Mouse (Mus musculus): Measurements from ENCODE around the gene Pnn.
A peak's percentile ranks its signal among the peaks of the same experiment; 100 is the strongest.
"Not testable (repeated sequence)": the region's sequence is repeated elsewhere in the genome, so short reads cannot be mapped to it uniquely, and the experiment has no call there.

The Pnn gene

DNA sequence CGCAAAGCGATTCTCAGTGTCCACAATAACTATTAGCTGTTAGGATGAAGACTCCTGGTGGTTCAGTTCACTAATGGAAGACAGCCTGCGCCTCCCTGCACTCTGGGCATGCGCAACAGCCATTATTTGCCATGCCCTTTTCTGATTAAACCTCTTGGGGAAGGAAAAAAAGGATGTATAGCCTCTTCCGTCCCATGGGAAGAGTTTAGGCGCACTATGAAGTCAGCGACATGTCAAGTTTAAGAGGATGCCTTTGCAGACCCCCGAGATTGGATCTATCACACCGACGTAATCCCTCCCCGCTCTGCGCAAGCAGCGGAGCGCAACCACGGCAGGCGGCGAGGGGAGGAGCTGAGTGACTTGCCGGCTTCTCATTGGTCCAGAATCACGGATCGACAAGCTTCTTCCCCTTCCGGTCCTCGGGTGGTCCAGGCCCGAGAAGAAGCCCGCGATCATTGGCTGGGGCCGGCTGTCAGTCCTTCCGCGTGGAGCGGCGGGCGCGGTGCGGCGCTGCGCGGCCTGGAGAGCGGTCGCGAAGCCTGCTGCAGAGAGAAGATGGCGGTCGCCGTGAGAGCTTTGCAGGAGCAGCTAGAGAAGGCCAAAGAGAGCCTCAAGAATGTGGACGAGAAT, at the start of gene Pnn:
Gene Pnn, plus strand, starts transcription at position 437 of the 630 bp plus-strand sequence.
- peak; percentile 96 for DNase-seq

DNA sequence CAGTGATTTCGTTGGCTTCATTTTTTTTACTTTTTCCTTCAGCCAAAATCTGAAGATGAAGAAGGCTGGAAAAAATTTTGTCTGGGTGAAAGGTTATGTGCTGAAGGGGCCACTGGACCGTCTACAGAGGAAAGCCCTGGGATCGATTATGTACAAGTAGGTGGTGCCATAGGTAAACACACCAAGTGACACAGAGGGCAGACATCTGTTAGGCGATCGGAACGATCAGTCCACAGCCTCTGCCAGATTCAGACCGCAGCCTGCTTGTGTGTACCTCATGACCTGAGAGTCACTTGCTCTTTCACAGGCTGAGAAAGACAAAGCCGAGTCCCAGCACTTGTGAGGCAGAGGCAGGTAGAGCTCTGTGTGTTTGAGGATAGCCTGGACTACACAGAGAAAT, 48.7 kb upstream of the Pnn start:
- no peak for DNase-seq

DNA sequence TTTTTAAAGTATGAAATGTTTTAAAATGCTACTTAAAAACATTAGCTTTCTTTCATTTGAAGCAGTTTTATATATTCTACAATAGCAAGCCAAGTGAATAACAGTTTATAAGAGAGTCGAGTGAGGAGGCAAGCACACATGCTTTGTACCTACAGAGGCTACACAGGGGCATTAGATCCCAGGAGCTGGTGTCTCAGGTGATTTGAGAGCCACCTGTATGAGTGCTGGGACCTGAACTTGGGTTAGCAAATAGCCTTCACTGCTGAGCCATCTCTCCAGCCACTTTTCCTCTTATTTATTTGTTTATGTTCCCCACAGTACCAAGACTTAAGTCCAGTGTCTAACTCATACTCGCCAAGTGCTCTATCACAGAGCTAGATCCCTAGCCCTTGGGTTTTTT, 46.8 kb upstream of the Pnn start:
- DNase-seq = no peak

DNA sequence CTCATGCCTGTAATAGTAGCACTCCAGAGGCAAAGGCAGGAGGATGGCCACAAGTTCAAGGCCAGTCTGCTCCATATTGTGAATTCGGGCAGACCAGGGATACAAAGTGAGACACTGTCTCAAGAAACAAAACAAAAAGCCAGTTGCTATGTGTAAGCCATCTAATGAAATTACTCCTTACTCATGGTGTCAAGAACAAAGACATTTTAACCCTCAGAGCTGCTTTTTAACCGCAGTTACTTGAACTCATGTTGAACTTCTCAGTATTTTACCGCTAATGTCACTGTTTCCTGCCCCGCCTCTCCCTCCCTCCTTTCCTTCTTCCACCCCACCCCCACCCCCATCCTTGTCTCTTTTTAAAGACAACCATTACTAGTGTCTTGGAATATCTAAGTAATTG, 45.4 kb upstream of the Pnn start:
- DNase-seq = no peak

DNA sequence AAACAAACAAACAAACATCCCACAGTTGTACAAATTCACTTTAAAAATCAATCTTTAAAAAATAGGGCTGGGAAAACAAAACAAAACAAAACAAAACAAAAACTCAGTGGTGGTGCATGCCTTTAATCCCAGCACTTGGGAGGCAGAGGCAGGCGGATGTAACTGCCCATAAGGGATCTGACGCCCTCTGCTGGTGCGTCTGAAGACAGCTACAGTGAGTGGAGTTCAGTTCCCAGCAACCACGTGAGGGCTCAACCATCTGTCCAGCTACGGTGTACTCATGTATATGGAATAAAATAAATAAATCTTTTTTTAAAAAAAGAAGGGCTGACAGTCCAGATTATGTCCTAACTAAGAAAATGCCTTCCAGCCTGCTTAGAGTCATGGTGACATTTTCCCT, 34.6 kb upstream of the Pnn start:
- DNase-seq = peak; percentile 25

DNA sequence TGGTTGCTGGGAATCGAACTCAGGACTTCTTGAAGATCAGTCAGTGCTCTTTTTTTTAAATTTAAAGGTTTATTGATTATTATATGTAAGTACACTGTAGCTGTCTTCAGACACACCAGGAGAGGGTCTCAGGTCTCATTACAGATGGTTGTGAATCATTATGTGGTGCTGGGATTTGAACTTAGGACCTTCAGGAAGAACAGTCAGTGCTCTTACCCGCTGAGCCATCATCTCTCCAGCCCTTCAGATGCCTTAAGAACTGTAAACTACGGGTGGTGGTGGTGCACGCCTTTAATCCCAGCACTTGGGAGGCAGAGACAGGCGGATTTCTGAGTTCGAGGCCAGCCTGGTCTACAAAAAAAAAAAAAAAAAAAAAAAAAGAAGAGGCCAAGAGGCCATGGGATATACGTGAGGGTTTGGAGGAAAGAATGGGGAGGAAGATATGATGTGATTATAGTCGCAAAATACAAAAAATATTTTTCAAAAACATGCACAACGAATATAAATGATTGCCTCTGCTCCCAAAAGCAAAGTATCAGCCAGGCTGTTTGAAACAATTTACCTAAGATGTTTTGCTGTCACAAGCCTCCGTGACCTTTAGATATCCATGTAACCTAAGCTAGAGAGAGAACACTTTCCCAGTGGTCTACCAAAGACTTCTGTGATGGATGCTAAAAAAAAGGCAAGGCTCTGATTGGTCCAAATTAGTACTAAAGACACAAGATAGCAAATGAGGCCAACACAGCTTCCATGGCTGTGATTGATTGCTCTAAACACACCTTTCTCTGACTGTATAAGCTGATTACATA, 27.3 kb upstream of the Pnn start:
- DNase-seq = no peak

DNA sequence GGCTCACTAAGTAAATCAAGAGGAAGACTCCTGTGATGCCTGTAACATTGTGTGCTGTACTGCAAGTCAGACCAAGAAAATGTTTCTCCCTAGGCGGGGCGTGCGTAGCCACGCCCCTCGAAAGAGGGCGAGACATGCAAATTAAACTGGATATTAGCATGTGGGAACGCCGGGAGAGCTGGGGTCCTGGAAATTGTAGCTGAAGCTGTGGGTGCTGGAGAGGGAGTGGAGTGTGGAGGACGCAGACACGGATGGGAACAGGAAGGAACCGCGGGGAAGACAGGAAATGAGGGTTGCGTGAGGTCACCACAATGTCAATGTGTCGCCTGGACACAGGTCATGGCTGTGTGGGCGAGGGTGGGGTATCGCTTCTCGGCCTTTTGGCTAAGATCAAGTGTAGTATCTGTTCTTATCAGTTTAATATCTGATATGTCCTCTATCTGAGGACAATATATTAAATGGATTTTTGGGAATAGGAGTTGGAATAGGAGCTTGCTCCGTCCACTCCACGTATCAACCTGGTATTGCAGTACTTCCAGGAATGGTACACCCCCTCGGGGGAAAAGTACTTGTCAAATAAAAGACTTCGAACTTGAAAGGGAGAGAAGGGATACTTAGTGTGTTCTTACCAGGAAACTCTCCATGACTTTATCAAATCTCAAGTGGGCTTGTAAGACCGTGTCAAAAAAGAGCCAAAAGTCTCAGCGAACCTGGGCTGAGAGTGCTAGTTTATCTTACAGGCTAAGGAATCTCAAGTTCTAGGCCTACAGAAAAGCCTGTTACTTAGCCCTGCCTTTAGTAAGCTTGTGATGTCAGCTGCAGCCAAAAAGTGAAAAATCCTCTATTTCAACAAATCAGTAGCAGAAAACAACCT, 26.5 kb upstream of the Pnn start:
- no peak for DNase-seq

DNA sequence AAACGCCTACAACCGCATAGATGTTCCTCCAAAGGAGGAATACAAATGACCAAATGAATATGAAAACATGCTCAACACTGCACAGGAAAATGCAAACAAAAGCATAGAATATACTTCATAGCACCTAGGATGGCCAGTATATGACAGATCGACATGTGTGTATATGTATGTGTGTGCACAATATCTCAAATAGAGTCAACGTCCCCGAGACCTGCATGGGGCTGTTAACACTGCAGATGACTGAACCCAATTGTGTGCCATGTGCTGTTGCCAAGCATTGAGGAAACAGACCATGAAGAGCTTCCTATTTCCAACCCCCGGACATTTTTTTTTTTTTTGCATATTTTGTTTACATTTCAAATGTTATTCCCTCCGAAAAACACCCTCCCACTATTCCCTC, 25.8 kb upstream of the Pnn start:
- DNase-seq = no peak

DNA sequence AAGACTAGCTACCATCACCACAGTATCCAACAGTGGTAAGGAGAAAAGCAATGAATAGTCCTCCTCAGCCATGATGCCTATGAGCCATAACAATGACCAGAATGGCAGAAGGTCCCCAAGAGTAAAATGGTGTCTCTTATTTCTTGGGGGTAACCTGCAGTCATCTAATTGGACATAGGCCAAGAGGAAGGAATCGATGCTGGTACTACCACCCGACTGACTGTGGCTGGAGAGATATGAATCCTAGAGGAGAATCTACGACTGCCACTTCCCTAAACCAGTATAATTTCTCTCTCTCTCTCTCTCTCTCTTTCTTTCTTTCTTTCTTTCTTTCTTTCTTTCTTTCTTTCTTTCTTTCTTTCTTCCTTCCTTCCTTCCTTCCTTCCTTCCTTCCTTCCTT, 14.2 kb upstream of the Pnn start:
- no peak for DNase-seq

DNA sequence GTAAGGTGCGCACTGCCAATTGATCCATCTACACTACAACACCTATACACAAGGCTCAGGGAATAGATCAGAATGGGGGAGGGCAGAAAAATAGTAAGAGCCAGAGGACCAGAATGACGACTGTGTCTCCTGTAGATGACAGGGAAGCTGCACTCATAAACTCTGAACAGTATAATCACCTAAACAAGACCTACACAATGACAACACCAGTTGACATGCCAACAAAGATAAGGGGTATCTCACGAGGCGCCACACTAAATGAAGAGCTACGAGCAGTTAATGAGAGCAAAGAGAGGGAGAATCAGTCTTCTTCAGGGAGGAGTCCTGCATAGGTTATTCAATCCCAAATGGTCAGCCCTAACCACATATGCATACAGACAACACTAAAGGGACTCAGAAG, 13.5 kb upstream of the Pnn start:
- DNase-seq = no peak

DNA sequence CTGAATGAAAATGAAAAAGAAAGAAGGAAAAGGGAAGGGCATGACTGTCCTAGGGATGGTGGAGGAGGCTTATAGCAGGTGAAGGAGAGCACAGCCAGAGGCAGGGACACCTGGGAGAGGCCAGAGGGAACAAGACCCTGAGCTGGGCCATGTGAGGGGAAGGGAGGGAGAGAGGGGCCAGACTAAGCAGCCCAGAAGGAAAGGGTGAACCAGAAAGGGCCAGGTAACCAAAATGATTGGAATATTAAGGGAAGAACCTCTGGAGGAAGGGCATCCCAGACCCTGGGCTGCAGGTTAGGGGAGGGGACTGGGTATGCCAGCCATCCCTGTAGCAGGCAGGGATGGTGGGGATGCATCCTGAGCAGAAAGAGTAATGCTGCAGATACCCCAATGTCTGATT, 12.7 kb upstream of the Pnn start:
- no peak for DNase-seq

DNA sequence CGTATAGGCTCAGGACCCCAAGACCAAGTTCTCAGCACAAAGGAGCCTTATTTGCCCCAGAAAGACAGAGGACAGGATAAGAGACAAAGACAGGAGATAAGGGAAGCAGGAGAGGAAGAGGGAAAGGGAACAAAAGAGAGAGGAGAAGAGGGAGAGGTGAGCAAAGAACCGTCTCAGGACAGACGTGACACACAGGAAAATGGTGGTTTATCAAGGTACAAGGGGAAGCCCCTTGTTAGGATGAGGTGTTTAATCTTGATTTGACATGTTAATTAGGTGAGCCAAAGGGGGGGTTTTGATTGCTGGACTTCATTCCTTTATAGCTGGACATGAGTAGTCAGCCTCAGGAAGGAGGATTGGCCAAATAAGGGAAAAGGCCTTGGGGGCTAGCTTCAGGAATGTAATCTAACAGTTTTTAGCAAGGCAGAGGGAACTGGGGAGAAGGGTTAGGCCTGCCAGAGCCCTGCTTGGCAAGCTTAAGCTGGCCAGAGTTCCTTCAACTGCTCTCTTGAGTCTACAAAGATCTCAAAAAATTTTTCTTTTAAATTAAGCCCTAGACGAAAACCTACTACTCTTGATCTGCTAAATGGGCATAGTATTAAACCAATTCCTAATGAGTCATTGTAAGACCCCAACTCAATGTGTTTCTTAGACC, 11.4 kb upstream of the Pnn start:
- DNase-seq = no peak

DNA sequence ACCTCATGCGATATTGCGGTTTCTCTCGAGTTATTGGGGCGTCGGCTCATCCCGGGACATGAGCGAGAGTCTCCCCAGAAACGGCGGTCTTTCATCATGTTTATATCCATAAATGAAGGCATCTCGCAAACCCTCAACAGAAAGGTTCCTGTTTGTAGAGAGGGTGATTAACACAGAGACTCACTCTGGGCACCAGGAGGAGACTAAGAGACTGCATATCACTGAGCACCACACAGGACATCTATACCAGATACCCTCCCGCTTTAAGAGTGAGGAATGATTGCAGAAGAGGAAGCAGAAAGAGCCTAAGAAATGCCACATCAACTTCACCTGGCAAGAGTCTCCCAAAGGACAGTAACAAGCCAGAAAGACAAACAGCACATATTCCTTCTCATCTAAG, 10.5 kb upstream of the Pnn start:
- no peak for DNase-seq

DNA sequence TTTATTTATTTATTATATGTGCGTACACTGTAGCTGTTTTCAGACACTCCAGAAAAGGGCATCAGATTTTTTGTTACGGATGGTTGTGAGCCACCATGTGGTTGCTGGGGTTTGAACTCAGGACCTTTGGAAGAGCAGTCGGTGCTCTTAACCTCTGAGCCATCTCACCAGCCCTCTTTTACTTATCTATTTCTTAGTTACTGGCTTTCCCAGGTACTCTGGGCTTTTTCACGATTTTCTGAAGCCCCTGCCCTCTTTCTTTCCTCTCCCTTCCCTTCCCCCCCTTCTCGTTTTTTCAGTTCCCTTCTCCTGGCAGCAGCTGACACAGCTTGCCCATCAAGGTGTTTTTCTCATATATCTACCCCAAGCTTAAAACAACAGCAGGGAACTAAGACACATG, 8.4 kb upstream of the Pnn start:
- DNase-seq = not testable (repeated sequence)

DNA sequence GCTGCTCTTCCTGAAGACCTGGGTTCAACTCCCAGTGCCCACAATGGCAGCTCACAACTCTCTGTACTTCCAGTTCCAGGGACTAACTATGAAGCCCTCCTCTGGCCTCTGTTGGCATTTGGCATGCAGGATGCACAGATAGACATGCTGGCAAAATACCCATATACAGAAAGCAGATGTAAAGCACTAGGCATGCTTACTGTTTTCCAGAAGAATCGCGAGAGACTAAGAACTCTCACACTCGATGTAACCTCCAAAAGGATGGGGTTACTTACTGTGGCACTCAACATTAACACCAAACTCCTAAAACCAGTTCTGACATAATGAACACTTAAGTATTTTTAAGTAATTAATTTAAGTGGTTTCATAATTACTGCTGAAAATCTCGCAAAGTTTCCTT, 6.4 kb upstream of the Pnn start:
- no peak for DNase-seq

DNA sequence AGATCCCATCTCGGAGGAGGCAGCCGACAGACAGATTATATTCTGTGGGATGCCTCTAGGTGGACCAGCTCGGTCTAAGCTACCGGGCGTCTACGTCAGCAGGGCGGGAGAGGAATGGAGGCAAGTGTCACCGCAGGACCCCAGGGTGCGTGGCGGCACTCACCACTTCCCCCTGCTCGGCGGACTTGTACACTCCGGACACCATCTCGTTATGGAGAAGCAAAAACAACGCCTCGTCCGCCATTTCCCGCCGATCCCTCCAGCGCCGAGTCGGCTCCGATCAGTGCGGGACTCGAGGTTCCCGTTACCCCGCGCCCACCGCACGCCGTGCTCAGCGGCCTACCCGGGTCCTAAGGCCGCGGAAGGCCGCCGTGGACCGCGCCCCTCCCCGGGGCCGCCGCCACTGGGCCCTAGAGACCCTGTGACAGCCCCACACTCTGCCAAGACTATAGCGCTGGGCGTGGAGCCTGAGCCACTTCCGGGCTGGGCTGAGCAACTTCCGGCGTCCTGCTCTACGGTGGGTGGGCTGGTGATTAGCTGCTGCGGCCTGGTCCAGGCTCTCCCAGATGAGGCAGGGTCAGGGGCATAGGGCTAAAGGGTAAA, 5.6 kb upstream of the Pnn start, which contains the start of gene Trappc6b:
Gene Trappc6b, minus strand, starts transcription at position 480 of the 603 bp plus-strand sequence.
- DNase-seq = peak; percentile 73

DNA sequence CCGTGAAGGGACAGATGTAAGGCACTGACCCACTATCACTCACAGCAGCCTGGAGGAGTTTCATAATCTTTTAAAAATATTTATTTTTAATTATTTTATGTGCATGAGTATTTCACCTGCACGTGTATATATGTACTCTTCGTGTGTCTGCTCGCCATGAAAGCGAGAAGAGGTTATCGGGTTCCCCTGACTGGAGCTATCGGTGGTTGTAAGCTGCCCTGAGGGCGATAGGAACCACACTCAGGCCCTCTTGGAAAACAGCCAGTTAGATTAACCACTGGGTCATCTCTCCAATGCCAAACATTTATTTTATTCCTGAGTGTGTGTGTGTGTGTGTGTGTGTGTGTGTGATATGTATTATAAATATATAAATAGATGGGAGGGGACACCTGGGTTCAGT, 1.8 kb upstream of the Pnn start:
- DNase-seq = no peak

DNA sequence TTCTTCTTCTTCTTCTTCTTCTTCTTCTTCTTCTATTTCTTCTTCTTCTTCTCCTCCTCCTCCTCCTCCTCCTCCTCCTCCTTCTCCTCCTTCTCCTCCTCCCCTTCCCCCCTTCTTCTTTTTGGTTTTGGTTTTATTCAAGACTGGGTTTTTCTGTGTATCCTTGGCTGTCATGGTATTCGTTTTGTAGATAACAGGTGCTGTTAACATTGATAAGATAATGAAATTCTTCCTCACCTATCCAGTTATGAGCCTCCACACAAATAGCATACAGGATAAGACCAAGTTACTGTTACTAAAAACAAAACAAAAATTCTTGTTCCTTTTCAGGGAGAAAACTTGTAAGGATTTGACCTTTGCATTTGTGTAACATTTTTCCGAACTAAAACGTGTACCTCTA, 908 bp upstream of the Pnn start:
- no peak for DNase-seq

DNA sequence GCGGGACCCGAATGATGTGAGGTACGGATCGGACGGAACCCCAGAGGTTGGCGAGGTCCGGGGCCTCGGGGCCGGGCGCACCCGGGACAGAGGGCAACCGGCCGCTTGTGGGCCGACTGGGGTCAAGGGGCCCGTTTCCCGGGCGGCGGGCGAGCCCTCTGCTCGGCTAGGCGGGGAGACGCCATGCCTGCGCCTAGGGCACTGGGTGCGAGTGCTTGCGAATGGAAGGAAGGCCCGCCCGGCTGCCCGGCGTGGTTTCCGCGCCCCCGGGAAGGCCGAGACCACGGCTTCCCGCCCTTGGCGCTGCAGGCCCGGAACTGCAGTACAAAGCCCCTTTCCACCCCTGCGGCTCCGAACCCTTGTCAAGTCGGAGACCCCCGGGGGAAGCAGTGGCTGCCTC, 411 bp downstream of the Pnn start:
- DNase-seq = peak; percentile 67

DNA sequence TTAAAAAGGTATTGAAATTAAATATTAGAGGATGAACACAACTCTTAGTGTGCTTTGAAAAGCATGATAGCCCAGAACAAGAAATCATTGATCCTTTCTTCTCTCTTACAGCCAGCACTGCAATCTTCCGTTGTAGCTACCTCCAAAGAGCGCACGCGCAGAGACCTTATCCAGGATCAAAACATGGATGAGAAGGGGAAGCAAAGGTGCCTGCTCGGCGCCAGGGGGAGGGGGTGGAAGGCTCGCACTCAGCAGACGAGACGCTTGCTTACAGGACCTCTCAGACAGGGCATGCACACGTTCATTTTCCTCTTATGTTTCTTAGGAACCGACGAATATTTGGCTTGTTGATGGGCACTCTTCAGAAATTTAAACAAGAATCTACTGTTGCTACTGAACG, 2.1 kb downstream of the Pnn start:
- no peak for DNase-seq

DNA sequence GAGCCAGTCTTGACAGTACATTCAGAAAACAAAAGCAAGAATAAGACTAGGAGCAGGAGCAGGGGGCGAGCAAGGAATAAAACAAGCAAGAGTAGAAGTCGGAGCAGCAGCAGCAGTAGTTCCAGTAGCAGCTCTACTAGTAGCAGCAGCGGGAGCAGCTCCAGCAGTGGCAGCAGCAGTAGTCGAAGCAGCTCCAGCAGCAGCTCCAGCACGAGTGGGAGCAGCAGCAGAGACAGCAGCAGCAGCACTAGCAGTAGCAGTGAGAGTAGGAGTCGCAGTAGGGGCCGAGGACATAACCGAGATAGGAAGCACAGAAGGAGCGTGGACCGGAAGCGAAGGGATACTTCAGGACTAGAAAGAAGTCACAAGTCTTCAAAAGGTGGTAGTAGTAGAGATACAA, 5.6 kb downstream of the Pnn start:
- DNase-seq = no peak

DNA sequence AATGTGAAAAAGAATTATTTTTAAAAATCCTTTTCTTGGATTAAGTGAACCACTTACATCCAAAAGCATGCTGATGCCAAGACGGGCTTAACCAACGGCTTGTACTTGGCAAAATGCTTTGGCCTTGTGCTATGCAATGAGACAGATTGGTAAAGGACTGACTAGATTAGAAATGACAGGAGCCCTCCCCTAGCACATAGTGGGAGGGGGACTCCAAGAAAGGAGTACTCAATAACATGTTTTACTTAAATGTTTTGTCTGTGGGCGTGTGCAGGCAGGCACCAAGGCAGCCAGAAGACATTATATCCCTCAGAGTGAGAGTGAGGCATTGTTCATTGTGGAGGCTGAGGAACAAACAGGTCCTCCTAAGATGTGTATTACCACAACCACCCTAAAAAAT, 7.4 kb downstream of the Pnn start:
- no peak for DNase-seq

DNA sequence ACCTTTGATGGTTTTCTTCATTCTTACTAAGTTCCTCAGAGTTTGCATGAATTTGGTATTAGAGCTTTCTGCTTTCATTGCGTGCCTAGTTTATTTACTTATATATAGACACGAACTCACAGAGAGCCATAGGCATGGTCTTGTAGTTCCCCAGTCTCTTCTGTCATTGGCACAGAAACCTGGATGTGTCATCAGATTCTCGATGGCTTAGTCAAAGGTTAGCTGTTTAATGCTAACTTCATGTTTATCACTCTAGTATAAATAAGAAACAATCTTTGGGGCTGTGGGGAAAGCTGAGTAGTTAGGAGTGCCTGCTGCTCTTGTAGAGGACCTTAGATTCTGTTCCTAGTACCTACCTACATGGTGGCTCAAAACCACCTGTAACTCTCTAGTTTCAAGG, 10.3 kb downstream of the Pnn start:
- no peak for DNase-seq
